Mouse (Mus musculus): ENCODE measurements around the gene Hexim2. TPM values are rescaled to one million over a fixed set of nuclear protein-coding genes. Genes with fewer than 3 reads are reported as not detected.

Gene Hexim2
- total RNA-seq, 1 experiment from 2014 or later = 1.5 TPM

GRCm38 (mm10) chr11:103106386-103106785, 25.8 kb upstream of the Hexim2 start:
- ATAC-seq (ENCODE audit: extremely low read depth, insufficient number of reproducible peaks, low FRiP score, poor library complexity, severe bottlenecking) = no peak

GRCm38 (mm10) chr11:103111301-103111700, 20.9 kb upstream of the Hexim2 start:
- ATAC-seq (ENCODE audit: extremely low read depth, insufficient number of reproducible peaks, low FRiP score, poor library complexity, severe bottlenecking) = no peak

- no peak for ATAC-seq (ENCODE audit: extremely low read depth, insufficient number of reproducible peaks, low FRiP score, poor library complexity, severe bottlenecking)
Observed at GRCm38 (mm10) chr11:103111881-103112551, 20.2 kb upstream of the Hexim2 start.

- no peak for ATAC-seq (ENCODE audit: extremely low read depth, insufficient number of reproducible peaks, low FRiP score, poor library complexity, severe bottlenecking)
Observed at GRCm38 (mm10) chr11:103112552-103112912, 19.7 kb upstream of the Hexim2 start.

GRCm38 (mm10) chr11:103113005-103113404, 19.2 kb upstream of the Hexim2 start:
- ATAC-seq (ENCODE audit: extremely low read depth, insufficient number of reproducible peaks, low FRiP score, poor library complexity, severe bottlenecking) = no peak

- ATAC-seq (ENCODE audit: extremely low read depth, insufficient number of reproducible peaks, low FRiP score, poor library complexity, severe bottlenecking) = no peak
Observed at GRCm38 (mm10) chr11:103113771-103114170, 18.5 kb upstream of the Hexim2 start.

GRCm38 (mm10) chr11:103114270-103114943, 17.8 kb upstream of the Hexim2 start:
- ATAC-seq (ENCODE audit: extremely low read depth, insufficient number of reproducible peaks, low FRiP score, poor library complexity, severe bottlenecking) = no peak

- ATAC-seq (ENCODE audit: extremely low read depth, insufficient number of reproducible peaks, low FRiP score, poor library complexity, severe bottlenecking) = peak; percentile 29
Observed at GRCm38 (mm10) chr11:103115163-103116007, 16.8 kb upstream of the Hexim2 start.

- ATAC-seq (ENCODE audit: extremely low read depth, insufficient number of reproducible peaks, low FRiP score, poor library complexity, severe bottlenecking) = peak; percentile 84
Observed at GRCm38 (mm10) chr11:103116008-103116818, 16.0 kb upstream of the Hexim2 start, which contains the start of gene Hexim1. Hexim1 (plus strand) TSS chr11:103116231.

GRCm38 (mm10) chr11:103116959-103117590, 15.2 kb upstream of the Hexim2 start:
- peak; percentile 17; the same call in 1 of the 2 replicates for ATAC-seq (ENCODE audit: extremely low read depth, insufficient number of reproducible peaks, low FRiP score, poor library complexity, severe bottlenecking)

- no peak for ATAC-seq (ENCODE audit: extremely low read depth, insufficient number of reproducible peaks, low FRiP score, poor library complexity, severe bottlenecking)
Observed at GRCm38 (mm10) chr11:103117591-103118009, 14.6 kb upstream of the Hexim2 start.

- no peak for ATAC-seq (ENCODE audit: extremely low read depth, insufficient number of reproducible peaks, low FRiP score, poor library complexity, severe bottlenecking)
Observed at GRCm38 (mm10) chr11:103118866-103119265, 13.4 kb upstream of the Hexim2 start.

GRCm38 (mm10) chr11:103119609-103120008, 12.6 kb upstream of the Hexim2 start:
- ATAC-seq (ENCODE audit: extremely low read depth, insufficient number of reproducible peaks, low FRiP score, poor library complexity, severe bottlenecking) = no peak

GRCm38 (mm10) chr11:103120315-103120714, 11.9 kb upstream of the Hexim2 start:
- no peak for ATAC-seq (ENCODE audit: extremely low read depth, insufficient number of reproducible peaks, low FRiP score, poor library complexity, severe bottlenecking)

- ATAC-seq (ENCODE audit: extremely low read depth, insufficient number of reproducible peaks, low FRiP score, poor library complexity, severe bottlenecking) = peak; percentile 96
Observed at GRCm38 (mm10) chr11:103132576-103133455, 587 bp downstream of the Hexim2 start.

- no peak for ATAC-seq (ENCODE audit: extremely low read depth, insufficient number of reproducible peaks, low FRiP score, poor library complexity, severe bottlenecking)
Observed at GRCm38 (mm10) chr11:103133456-103134185, 1.4 kb downstream of the Hexim2 start.

GRCm38 (mm10) chr11:103134221-103134620, 2.0 kb downstream of the Hexim2 start:
- ATAC-seq (ENCODE audit: extremely low read depth, insufficient number of reproducible peaks, low FRiP score, poor library complexity, severe bottlenecking) = no peak
